Mouse (Mus musculus) small intestine, adult 2 months (tissue): Measurements from ENCODE around the gene Map3k1.

ENCODE experiments used
- CTCF ChIP-seq: fragments of 200-500 bp; IDR thresholded peaks from 2 replicates; pipeline ENCODE4 v1.5.1; 2012; ENCODE audit warnings: low read depth, mild to moderate bottlenecking, control low read depth, inconsistent platforms, low read length, moderate library complexity, mixed read lengths; ENCODE audit not compliant: insufficient replicate concordance, insufficient read length; ENCODE audit errors: extremely low read depth
- POLR2A ChIP-seq: fragments of 200-500 bp; IDR thresholded peaks from 2 replicates; pipeline ENCODE4 v1.6.1; 2012; ENCODE audit warnings: low read depth, mild to moderate bottlenecking, control low read depth, inconsistent platforms, low read length, moderate library complexity

- TF ChIP-seq POLR2A (no peak), CTCF (no peak)
These were observed 10.3 kb upstream of the Map3k1 start for GRCm38 (mm10) chr13:111819106-111819505.
